28 mouse cellular contexts compared by ENCODE assay signal in the genomic region with DNA sequence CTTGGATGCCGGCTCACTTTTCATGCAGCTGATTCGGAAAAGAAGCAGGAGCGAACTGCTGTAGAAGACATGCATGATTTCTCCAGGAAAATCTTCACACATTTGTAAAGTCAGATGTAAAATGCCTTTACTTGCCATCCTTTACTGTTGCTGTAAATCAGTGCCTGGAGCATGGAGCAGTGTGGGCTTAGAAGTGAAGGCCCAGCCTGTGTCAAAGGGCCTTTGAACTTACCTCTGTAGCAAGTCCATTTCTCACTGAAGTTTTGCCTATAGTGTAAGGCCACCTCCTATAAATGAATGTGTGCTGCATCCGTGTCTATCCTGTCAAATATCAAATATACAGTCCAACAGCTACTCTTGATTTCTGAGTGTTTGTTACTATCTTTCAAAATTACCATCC.
"Had no signal": no experiment of that assay in that cellular context is flagged by ENCODE, and none has a peak within 500 bp of the region (broad histone marks: within the 10 kb centered on the region; RNA-seq: fewer than 3 reads in every experiment).

No protein-coding gene starts in this region.

- H3K4me3 ChIP-seq: embryonic facial prominence, embryonic 10.5 days; embryonic facial prominence, embryonic 12.5 days; embryonic facial prominence, embryonic 13.5 days; embryonic facial prominence, embryonic 15.5 days; erythroblast, embryonic 14.5 days; forebrain, embryonic 10.5 days; forebrain, embryonic 12.5 days; forebrain, embryonic 13.5 days; forebrain, embryonic 15.5 days; gastrocnemius, adult 2 months had no signal

- H3K27ac ChIP-seq: embryonic facial prominence, embryonic 10.5 days; embryonic facial prominence, embryonic 12.5 days; embryonic facial prominence, embryonic 13.5 days; embryonic facial prominence, embryonic 15.5 days; forebrain, embryonic 10.5 days; forebrain, embryonic 12.5 days; forebrain, embryonic 13.5 days; forebrain, embryonic 15.5 days; gastrocnemius, adult 2 months had no signal

- H3K4me2 ChIP-seq: embryonic facial prominence, embryonic 12.5 days; embryonic facial prominence, embryonic 13.5 days; embryonic facial prominence, embryonic 15.5 days; forebrain, embryonic 12.5 days; forebrain, embryonic 13.5 days; forebrain, embryonic 15.5 days had no signal

- H3K9me3 ChIP-seq: embryonic facial prominence, embryonic 10.5 days; embryonic facial prominence, embryonic 12.5 days; embryonic facial prominence, embryonic 13.5 days; embryonic facial prominence, embryonic 15.5 days; forebrain, embryonic 10.5 days; forebrain, embryonic 12.5 days; forebrain, embryonic 13.5 days; forebrain, embryonic 15.5 days had no signal

- H3K9ac ChIP-seq: embryonic facial prominence, embryonic 12.5 days; embryonic facial prominence, embryonic 13.5 days; embryonic facial prominence, embryonic 15.5 days; forebrain, embryonic 12.5 days; forebrain, embryonic 13.5 days; forebrain, embryonic 15.5 days; forebrain, postnatal 0 days had no signal

- H3K4me1 ChIP-seq: embryonic facial prominence, embryonic 10.5 days; embryonic facial prominence, embryonic 12.5 days; embryonic facial prominence, embryonic 13.5 days; embryonic facial prominence, embryonic 15.5 days; forebrain, embryonic 10.5 days; forebrain, embryonic 12.5 days; forebrain, embryonic 13.5 days; forebrain, embryonic 15.5 days had no signal

- DNase-seq: cerebellum, adult 18-20 months; cerebellum, adult 2 months; cerebellum, adult 8-10 months; cerebellum, adult 9-10 months; cerebellum, adult 9-11 months; cerebellum, postnatal 10 days; cerebellum, postnatal 14 days; cerebellum, postnatal 25 days; cerebellum, postnatal 36 days; embryo, embryonic 11 days; forebrain, postnatal 0 days; gastrocnemius, adult 2 months; gastrocnemius, postnatal 10 days; gastrocnemius, postnatal 14 days; gastrocnemius, postnatal 25 days; gastrocnemius, postnatal 36 days; heart, adult 11 months had no signal

- ATAC-seq: forebrain, embryonic 13.5 days; forebrain, embryonic 14.5 days; forebrain, embryonic 15.5 days; forebrain, embryonic 16.5 days; forebrain, postnatal 0 days had no signal

- H3K27me3 ChIP-seq: embryonic facial prominence, embryonic 12.5 days; embryonic facial prominence, embryonic 13.5 days; embryonic facial prominence, embryonic 15.5 days; forebrain, embryonic 12.5 days; forebrain, embryonic 13.5 days; forebrain, embryonic 15.5 days had no signal

- H3K36me3 ChIP-seq: embryonic facial prominence, embryonic 10.5 days; embryonic facial prominence, embryonic 12.5 days; embryonic facial prominence, embryonic 13.5 days; embryonic facial prominence, embryonic 15.5 days; forebrain, embryonic 10.5 days; forebrain, embryonic 12.5 days; forebrain, embryonic 15.5 days had no signal
